Mouse (Mus musculus): ENCODE results near the gene Wdfy4.
A peak's percentile ranks its signal among the peaks of the same experiment; 100 is the strongest.

The Wdfy4 gene

DNA sequence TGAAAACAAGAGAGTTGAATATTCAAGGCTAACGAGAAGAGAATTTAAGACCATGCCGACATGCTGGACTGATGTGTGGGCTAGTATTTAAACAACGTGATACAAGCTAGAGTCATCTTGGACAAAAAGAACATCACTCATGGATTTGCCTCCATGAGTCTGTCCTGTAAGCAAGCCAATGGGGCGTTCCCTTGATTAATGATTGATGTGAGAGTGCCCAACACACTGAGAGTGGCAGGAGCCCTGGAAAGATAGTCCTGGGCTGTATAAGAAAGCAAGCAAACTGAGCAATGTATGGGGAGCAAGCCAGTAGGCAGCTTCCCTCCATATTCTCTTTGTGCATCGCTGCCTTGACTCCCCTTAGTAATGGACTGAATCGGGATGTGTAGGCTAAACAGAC is 106.7 kb downstream of the Wdfy4 start:
- no peak for DNase-seq (ENCODE audit: low spot score in 2 of 2)

DNA sequence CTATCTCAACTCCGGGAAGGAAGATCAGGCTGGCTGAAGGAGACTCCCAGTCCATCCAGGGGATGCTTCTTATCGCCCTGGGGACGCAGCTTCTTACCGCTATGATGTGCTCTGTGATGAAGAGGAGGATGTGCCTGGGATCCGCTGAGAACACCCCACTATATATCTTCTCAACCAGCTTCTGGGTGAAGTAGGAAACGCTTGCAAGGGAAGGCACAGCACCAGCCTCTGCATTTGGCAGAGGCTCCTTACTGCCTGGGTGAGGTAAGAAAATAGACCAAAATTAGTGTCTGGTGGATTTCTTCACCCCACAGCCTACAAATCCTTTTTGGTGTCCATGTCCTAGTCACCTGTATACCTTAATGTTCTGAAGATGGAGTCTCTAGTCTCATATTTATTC is 107.2 kb downstream of the Wdfy4 start:
- DNase-seq (ENCODE audit: low spot score in 2 of 2): no peak

DNA sequence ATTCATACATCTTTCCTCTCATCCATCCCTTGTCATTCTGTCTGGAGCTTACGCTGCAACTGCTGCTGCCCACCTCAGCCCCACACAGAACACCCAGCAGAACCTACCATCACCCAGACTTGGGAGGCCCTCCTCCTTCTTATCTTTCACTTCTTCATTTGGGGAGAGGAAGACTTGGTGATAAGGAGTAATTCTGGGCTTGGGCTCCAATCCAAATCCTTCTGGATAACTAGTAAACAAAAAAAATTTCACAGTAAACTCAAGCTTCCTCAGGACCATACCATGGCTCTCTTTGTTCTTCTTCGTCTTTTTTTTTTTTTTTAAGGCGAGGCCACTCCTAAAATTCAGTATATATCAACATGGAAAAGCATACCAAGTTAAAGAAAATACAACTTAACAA is 112.0 kb downstream of the Wdfy4 start:
- no peak for DNase-seq (ENCODE audit: low spot score in 2 of 2)

DNA sequence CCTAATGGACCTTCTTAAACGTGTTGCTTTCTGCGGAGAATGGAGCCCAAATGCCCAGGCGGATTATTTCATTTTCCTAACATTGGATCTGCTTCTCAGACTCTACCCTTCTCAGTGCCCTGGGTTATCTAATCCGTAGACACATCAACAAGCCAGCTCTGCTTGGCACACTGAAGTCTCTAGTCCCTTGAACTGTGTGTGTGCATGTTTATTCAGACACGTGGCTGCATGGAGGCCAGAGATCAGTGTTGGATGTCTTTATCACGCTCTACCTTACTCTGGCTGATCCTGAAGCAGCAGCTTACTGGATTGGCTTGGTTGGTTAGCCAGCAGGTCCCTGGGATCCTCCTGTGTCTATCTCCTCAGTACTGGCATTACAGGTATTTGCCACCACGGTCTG is 113.0 kb downstream of the Wdfy4 start:
- no peak for DNase-seq (ENCODE audit: low spot score in 2 of 2)

DNA sequence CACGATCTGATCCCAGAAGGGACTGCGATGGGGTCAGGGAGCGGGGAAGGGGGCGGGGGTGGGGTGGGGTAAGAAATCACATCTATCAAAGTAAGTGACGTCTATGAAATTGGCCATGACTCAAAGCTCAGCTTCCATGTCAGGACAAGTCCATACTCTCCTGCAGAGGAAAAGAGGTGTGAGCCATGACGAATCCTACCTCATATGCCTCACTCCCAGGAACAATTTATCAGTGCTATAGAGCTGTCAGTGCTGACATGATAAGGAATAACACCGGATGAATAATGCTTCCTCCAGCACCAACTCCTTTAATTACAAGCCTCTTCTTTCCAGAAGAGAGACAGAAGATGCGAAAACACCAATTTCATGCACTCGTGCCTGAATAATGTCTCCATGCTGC is 117.6 kb downstream of the Wdfy4 start:
- no peak for DNase-seq (ENCODE audit: low spot score in 2 of 2)

DNA sequence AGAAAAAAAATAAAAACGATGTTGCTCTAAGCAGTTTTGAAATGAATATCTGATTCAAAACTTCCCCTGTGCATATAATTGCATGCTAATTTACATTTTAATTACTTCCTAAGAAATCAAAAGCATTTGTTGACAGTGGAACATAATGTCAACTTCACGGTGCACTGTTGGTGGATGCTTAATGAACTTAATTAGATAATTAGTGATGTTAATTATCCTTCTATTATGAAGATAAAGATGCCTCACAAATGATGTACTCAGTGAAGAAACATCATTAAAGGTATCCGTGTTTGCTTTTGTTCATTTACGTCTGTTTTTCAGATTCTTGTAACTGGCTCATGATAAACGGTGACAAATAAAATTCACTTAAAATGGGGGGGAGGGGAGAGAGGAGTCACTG is 122.3 kb downstream of the Wdfy4 start:
- DNase-seq (ENCODE audit: low spot score in 2 of 2): no peak

DNA sequence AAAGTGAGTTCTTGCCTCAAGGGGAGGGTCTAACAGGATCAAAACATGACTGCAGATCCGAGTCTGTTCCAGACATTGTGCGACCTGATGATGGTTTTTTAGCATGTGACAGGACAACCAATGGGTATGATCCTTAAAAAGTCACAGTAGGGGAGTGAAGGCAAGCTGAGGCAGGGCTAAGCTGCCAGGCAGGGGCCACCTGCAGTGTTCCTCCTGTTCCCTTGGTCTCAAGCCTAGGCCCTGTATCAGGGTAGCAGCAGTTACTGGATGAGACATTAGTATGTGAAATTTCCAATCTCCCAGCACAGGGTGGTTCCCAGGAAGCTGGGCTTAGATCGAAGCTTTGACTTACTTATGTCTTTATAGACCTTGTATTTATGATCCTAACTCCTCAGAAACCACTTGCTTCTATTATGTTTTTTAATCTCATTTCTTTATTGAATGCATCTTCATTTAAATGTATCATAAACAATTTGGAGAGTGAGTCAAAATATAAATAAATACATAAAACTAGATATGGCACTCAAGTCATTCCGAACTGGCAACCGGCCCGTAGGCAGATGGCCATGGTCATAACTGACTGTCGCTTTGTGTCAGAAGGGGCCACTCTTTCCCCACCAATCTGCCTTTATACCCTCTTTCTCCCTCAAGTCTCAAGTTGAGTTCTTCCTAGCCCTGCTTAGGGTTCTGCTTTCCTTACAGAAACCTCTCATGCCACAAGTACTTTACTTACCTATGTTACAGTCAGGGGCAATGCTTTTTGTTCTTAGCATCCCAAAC is 126.2 kb downstream of the Wdfy4 start:
- no peak for DNase-seq (ENCODE audit: low spot score in 2 of 2)

DNA sequence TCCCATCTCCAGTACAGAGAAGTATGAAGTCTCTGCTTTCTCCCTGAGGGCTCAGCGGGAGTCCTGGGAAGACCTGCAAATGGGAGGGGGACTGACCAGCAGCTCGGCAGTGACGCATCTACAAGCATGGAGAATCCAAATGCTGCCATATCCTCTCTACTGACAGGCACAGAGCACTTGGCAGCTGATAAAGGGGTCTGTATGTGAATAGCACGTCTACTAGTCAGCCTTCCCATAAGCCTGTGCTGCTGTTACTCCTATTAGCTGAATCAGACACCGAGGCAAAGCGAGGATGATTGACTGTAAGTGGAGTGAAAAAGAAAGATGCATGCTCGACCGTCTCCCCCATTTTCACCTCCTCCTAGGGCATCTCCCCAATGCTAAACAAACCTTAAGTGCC is 131.9 kb downstream of the Wdfy4 start:
- DNase-seq (ENCODE audit: low spot score in 2 of 2): no peak

DNA sequence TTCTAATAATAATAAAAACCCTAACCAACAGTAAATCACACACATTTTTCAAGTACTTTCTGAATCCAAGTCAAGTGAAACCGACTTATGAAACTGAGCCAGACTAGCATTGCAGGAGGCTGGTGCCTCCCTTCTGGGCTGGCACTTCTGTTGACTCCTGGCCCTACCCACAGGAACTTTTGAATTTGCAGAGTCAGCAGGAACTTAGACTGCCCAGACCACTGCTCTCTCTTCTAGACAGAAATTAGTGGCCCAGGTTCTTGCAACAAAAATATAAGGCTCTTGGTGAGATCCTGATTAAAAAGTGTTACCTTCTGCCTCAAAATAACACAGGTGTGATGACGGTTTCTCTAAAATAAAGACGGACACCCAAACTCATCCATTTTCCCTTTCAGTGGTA is 140.1 kb downstream of the Wdfy4 start:
- DNase-seq (ENCODE audit: low spot score in 2 of 2): no peak

DNA sequence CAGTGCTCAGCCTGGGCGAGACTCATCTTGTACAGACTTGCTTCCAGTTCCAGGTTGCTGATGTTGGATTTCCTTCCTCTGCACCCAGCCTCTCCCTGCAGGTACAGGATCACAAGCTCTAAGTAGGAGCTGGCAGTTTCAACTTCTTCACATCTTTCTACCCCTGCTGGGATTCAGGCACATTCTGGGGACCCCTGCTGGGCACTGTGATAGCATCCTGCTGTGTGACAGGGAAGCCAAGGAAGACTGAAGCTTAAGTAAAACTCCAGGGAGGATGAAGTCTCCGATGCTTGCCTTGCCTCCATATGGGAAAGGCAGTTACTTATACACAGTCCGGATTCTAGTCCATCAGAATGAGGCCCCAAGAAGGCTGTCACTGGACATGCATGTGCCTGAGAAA is 148.5 kb downstream of the Wdfy4 start:
- DNase-seq (ENCODE audit: low spot score in 2 of 2): no peak

DNA sequence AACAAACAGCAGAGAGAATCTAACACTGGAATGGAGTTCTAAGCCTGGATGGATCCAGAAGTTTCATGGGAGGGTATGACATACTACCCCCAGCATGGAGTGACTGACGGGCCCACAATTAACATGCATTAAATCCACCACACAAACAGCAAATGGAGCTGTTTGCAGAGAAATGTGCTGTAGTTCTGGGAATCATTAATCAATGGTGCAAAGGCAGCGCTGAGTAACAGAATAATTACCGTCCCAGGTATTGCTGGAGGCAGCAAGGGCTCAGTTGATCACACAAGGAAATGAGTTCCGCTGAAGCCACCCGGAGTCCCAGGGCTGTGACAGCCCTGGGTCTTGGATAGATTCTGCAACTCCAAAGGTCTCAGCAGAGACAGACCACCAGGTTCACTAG is 149.9 kb downstream of the Wdfy4 start:
- DNase-seq (ENCODE audit: low spot score in 2 of 2): no peak

DNA sequence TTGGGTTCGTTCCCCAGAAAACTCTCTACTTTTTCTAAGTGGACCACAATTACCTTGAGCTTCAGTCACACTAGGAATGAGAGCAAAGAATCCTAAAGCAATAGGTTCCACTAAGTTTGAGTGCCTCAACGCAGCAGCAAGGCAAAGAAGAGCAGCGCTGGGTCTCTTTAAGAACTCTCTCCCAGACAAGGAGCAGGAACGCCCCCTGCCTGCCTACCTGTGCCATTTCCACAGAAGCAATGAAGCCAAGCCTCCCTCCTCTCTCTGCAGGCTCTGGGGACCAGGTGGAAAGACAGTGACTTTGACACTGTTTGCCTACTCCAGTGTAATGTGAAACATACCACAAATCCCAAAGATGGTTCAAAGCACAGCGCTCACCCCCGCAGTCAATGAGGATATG is 151.9 kb downstream of the Wdfy4 start:
- DNase-seq (ENCODE audit: low spot score in 2 of 2): peak in 1 of 2 experiments; percentile 45

DNA sequence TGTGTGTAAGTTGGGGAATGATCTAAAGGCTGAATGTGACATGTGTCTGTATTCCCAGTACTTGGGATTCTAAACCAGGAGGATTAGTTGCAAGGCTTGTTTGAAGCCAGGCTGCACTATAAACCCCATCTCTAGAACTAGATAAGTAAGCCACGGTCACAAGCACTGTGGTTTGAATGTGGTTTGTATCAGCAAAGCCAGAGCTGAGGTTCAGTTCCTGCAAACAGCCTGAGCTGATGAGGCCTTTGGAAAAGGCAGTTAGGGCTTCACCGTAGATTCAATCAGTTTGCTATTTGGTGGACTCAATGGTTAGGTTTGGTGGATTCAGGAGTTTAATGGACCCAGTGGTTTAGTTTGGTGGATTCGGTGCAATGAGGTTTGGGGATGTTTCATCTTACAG is 154.5 kb downstream of the Wdfy4 start:
- DNase-seq (ENCODE audit: low spot score in 2 of 2): no peak

DNA sequence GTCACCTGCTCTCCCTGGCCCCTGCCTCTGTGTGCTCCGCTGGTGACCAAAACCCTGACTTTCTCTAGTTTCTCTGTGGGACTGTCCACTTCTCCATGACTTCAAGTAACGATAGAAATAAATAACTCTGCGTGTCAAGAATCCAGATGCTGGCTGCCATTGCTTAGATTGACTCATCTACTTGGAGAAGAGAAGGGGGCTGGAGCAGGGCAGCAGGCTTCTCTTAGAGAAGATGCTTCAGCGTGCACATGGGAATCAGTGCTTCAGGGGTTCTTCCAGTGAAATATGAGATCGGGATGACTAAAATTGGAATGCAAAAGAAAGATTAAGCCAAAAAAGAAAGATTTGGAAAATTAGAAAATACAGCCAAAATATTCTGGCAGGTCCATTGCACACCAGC is 165.7 kb downstream of the Wdfy4 start:
- DNase-seq (ENCODE audit: low spot score in 2 of 2): no peak

DNA sequence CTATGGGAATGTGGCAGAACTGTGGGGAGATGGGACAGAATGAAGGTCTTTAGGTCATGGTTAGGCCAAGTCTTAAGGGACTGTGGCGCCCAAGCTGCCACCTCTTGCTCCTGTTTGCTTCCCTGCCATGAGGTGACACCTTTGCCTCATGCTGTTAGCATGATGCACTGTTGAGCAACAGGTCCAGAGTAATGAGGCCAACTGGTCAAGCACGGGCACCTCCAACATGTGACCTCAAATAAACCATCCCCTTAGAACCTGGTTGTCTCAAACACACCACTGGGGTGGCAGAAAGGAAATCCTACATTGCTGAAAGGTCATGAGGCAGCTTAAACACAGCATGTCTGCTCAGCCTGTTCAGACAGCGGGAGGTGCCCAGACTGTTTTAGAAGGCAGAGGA is 166.3 kb downstream of the Wdfy4 start:
- no peak for DNase-seq (ENCODE audit: low spot score in 2 of 2)

DNA sequence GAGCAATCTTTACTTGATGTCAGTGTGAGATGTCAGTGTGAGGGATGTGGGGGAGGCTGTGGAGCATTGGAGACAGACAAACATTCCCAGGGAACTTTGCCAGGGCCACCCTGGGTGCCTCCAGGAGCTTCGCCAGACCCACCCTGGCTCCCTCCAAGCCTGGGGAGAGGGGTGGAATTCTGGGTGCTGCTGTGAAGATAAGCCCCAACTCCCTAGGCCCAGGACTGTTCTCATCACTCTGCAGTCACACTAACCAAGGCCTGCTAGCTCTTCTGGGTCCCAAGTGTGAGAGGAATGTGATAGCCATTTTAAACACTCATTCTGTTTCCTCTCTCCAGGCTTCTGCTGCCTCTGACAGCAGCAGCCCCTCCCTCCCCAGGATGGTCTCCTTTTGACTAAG is 177.7 kb downstream of the Wdfy4 start:
- DNase-seq (ENCODE audit: low spot score in 2 of 2): no peak

DNA sequence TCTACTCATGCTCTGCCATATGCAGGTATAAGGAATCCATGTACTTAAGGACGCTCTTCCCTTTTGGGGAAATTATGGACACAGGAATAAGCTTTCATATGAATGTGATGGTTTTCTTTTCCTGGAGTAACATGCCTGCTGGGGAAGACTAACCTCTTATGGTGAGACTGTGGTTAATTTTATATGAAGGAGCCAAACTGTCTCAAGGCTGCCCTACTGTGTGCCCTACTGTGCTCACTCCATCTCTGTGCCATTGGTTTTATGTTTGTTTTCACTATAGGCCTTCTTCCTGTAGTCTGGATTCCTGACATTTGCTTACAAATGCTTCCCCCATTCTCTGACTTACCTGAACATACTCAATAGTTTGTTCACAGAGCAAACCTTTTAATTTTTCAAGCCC is 180.2 kb downstream of the Wdfy4 start:
- DNase-seq (ENCODE audit: low spot score in 2 of 2): no peak

DNA sequence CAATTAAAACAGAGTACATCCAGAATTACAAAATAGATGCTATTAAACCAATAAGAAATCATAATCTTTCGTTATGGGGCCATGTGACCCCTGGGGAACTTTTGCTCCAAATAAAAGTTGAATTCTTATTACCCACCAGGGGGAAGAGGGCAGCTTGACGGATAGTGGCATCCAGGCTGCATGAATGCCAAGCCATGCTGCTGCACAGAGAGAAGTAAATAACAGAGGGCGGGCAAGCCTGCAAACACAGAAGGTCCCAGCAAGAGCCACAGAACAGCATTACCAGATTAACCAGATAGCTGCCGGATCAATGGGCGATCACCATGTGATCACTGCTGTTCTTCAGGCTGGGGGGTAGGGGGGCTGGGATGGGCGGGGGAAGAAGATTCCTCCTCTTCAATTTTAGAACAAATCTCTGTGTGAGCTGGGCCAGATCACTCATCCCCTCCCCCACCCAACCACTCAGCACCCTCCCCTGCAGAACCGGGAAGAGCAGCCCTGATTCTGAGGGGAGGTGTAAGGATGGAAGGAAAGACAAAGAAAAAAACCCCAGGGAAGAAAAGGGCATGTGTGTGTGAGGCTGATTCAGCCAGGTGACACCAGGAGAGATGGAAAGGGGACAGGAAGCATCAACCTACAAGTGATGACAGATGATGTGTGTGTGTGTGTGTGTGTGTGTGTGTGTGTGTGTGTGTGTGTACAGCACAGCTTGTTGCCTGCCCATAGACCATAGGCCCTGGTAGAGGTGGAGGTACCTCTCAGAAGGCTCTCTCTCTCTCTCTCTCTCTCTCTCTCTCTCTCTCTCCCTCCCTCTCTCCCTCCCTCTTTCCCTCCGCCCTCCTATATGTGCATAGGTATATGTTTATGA is 185.0 kb downstream of the Wdfy4 start:
- DNase-seq (ENCODE audit: low spot score in 2 of 2): no peak

DNA sequence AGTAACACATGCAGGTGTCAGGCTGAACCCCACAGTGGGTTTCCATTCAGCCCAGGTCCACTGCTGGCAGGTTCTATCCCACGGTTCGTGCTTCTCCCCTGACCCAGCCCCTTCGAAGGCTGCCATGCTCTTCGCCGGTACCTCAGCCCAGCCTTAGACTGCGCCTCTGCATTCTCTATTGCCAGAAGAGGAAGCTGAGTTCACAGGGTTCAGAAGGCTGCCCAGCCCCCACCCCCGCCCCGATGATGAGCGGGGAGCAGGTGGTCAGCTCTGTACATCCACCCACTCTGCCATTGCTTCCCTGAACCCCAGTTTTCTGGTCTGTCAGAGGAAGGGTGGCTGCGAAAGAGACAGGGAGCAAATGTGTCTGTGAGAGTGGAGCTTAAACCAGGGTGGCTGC is 185.8 kb downstream of the Wdfy4 start:
- no peak for DNase-seq (ENCODE audit: low spot score in 2 of 2)

DNA sequence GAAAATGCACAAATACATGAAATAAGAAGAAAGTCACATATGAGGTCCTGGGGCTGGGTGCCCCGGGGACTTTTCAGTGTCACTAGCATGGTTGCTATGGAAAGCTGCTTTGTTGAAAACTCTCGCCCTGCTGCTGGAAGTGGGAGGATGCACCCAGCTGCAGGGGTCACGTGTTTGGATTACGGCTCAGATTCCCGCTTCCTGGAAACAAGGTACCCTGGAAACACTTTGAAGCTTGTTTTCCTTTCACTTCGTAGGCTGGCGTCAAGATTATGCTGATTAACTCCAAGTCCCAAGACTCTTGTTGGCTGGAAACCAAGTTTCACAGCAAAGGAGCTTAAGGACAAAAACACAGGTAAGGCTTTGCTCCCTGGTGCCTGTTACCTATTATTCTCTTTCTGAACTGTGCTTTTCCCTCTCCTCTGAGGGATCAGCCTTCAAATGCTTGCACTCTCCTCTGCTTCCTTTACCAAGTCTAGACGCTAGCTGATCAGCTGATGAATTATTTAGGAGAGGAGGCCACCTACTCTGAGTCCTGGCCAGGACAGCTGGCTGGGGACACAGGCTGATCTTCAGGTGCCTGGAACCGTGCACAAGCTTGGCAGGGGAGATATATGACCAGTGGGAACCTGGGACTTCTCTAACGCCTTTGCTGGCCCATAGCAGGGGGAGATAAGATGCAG is 190.2 kb downstream of the Wdfy4 start:
- peak; percentile 50 to 52 for DNase-seq (ENCODE audit: low spot score in 2 of 2)

DNA sequence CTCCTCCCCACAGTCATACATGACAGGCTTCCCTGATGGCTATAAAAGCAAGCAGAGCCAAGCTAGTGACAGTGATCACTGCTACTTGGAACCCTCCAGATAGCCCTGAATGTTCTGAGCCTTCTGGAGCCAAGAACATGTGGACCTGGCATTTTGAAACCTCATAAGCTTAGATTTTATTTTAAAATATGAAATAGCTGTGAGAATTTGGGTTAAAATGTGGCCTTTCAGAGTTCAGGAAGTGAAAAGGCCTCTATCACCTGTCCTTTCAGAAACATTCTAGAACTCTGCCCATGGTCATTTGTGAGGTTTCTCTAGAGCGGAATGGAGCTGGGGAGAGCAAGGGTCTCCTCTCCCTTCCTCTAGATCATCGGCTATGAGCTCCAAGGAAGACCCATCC is 194.2 kb downstream of the Wdfy4 start, which contains the start of gene Lrrc18:
Gene Lrrc18 (plus strand): TSS at position 301 of the 400 bp plus-strand sequence.
- DNase-seq (ENCODE audit: low spot score in 2 of 2): no peak

DNA sequence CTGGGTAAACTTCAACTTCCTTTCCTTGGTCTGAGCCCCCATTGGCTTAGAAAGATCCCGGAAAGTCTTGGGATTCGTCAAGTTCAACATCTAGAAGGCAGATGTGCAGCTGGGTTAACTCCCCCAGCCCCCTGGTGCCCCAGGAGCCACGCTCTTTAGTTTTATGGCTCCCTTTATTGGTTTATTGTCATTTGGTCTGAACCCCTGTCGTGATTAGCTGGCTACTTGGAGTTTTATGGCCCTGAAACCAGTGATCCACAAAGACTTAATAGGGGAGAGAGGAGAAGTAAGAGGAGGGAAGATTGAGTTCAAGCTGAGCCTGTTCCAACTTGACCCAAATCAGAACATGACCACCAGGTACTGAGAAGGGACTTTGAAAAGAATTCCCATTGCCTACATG is 198.6 kb downstream of the Wdfy4 start:
- DNase-seq (ENCODE audit: low spot score in 2 of 2): no peak

All from right cerebral cortex, postnatal 10 days (tissue).